Mouse (Mus musculus): Measurements from ENCODE around the gene Sos1.
"Not testable (repeated sequence)": the region's sequence is repeated elsewhere in the genome, so short reads cannot be mapped to it uniquely, and the experiment has no call there.

Gene Sos1

DNA sequence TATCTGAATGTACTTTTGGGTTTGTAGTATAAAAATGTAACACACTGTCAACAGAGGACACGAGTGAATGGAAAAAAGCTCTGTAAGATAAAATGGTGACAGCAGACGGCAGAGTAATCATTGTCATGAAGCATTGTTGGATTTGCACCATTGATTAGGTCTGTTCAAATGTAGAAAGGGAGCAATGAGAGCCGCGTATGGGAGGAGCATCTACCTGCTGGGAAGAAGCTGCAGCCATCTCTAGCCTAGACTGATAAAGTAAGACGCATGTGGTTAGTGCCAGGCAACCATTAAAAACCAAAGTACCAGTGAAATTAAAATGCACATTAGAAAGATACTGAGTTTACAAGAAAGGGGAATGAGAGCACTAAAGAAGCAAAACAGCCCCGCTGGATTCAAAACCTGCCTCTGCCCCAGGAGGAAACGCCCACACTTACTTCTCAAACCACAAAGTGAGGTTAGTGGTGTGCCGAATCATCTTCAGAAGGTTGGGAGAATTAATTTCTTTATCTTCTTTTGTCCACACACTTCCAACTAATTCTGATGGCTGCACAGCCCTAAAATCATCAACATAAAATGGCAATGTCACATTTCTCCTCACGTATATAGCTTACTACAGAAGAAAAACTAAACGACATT lies 61.6 kb downstream of the Sos1 start:
- DNase-seq (ENCODE audit: low spot score): no peak

DNA sequence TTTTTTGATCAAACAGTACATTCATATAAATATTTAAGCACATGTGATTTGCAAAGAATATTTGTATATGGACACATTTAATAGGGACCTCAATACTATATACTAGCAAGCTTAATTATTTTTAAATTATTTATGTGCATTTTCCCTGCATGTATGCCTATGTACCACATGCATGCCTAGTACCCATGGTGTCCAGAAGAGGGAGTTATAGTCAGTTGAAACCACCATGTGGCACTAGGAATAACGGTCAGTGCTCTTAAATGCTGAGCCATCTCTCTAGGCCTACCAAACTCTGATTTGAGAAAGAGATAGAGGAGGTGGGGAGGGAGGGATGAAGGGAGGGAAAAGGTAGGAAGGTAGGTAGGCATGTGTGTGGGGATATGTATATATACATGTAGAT lies 69.1 kb downstream of the Sos1 start:
- no peak for DNase-seq (ENCODE audit: low spot score)

DNA sequence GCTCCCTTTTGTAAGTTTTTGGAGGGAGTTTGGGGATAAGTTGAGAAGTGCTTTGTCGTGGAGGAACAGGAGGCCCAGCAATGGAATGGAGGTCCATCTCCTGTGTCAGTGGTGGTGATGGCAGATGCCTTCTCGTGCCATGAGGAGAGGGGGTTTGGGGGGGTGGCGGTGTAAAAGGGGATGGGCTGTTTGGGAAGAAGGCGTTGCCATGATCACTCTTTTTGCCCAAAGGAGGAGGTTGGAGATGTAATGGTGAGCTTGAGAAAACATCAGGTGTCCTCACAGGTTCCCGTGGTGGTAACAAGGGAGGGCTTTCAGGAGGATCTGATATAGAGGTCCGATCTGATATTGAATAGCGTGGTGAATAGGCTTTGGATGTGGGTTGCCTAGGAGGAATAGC lies 82.0 kb downstream of the Sos1 start:
- DNase-seq (ENCODE audit: low spot score): no peak

DNA sequence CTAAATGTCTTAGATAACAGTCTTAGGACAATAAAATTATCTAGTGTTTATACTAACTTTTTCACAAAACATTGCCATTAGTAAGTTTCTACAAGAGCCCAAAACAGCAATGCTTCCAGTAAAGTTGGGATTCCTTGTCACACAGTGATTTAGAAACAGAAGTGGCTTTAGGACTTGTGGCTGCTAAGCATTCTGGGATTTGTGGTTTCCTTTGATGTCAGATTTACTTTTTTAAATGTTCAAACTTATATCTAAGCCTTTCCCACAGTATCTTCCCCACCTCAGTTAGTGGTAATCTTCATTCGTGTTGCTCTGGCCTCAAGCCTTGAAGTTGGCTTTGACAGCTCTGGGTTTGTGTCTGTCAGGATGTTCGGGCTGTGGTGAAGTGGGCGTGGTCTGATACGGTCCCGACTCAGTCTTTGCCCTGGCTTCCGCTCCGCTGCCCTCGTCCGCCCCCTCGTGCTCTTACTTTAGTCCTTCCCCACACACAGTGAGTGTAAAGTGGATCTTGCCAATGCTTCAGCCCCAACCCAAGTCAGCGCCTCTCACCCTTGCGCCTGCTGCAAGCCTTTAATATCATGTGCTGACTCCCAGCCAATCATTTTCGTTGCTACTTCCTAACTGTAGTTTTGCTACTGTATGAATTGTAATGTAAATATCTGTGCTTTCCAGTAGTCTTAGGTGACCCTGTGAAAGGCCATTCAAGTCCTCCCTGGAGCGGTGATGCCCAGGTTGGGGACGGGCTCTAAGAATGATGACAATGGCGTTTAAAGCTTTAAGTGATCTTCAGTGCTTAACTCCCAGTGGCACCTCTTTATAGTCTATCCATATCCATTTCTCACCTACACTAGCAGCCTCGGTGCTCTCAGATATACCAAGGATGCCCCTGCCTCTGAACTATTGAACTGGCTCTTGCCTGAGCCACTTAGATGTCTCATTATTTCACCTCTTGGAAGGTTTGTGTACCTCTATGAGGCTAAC lies 88.5 kb downstream of the Sos1 start:
- DNase-seq (ENCODE audit: low spot score): peak; percentile 22

DNA sequence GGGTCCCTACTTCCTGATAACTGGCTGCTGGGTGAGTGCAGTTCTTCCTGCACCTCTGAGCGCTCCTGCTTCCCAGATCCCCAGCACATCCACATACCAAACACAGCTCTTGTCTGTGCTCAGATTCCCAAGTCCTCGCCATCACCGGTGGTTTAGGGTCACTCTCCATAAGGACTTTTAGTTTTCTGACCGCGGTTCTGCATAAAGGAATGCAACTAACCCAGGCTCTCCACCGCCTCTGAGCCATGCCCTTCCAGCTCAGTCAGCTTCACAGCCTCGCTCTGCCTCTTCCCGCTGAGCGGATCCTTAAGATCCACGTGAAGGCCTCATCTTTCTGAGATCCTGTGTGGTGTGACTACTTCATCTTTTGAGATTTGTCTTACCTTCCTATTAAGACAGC lies 90.2 kb downstream of the Sos1 start:
- DNase-seq (ENCODE audit: low spot score): no peak

DNA sequence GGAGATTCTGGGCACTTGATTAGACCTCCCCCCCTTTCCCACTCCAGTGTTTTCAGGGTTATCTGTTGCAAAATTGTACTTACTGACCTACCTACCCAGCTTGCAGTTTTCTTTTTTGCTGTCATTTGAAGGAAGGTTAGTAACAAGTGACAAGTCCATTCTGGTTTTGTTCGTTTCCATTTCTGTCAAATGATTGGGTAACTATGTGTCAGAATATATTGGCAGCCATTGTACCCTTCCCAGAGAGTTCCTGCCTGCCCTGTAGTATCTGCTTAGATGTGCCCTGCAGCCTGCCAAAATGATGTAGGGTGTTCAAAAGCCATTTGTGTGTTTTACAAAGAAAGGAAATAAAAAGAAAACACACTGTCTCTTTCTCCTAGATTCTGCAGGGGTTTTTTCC lies 94.6 kb downstream of the Sos1 start:
- no peak for DNase-seq (ENCODE audit: low spot score)

DNA sequence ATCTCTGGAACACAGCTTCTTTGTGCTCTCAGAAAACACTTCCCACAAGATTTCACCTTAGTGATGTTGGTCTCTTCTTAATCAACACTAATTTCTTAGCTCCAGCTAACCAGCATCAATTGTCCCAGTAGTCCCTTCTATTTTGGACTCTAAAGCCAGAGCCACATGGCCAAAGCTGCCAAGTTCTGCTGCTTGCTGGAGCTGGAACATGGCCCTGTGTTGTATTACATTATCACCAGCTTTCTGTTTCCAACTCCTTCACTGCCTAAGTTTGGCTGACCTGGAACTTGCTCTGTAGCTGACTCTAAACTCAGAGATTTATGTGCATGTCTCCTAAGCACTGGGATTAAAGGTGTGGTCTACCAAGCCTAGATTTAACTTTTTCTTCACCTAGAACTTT lies 101.9 kb downstream of the Sos1 start:
- not testable (repeated sequence) for DNase-seq (ENCODE audit: low spot score)

DNA sequence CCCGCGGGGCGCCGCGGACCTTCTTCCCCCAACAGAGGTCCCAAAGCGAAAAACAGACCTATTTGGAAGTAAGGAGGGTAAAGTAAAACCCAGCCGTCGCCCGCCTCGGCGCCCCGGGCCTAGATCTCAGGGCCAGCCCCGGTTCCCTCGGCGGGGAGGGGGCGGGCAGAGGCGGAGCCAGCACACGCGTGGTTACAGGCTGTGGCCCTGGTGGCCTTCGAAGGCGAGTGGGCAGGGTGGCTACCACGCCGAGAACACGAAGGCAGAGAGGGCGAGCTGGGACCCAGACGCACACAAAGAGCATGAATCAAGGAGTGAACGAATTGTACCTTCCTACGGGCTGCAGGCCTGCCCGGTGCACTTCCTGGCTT lies 106.5 kb downstream of the Sos1 start:
- DNase-seq (ENCODE audit: low spot score): no peak

DNA sequence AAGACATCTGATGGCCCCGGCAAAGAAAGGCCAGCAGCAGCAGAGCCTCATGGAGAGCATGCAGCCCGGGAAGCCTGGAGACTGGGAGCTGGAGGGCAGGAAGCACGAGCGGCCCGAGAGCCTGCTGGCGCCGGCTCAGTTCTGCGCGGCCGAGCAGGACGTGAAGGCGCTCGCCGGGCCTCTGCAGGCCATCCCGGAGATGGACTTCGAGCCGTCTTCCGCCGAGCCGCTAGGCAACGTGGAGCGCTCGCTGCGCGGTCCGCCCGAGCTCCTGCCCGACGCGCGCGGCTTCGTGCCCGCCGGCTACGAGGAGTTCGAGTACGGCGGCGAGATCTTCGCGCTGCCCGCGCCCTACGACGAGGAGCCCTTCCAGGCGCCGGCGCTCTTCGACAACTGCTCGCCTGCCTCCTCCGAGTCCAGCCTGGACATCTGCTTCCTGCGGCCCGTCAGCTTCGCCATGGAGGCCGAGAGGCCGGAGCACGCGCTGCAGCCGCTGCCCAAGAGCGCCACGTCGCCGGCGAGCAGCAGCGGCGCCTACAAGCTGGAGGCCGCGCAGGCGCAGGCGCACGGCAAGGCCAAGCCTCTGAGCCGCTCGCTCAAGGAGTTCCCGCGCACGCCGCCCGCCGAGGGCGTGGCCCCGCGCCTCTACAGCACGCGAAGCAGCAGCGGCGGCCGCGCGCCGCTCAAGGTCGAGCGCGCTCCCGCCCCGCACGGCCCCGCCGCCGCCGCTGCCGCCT lies 107.1 kb downstream of the Sos1 start, which contains the start of gene Gm10190:
Gene Gm10190 (minus strand): TSS at position 553 of the 737 bp plus-strand sequence.
- peak; percentile 74 for DNase-seq (ENCODE audit: low spot score)

DNA sequence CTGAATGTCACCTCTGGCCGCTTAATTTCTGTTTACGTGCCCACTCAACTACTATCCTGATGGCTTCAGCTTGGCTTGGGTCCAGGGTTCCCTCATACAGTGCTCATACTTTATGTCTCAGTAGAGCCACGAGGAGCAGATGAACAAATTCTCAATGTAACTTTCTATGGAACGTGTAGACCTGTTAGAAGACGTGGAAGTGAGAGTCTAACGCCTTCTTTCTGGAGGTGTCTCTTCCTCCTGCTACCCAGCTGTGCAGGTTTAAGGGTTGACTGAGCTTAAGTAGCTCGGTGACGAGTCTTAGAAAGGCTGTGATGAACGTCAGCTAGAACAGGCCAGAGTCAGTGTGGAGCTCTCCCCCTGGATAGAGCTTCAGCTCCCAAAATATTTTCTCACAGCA lies 111.6 kb downstream of the Sos1 start:
- DNase-seq (ENCODE audit: low spot score): no peak

DNA sequence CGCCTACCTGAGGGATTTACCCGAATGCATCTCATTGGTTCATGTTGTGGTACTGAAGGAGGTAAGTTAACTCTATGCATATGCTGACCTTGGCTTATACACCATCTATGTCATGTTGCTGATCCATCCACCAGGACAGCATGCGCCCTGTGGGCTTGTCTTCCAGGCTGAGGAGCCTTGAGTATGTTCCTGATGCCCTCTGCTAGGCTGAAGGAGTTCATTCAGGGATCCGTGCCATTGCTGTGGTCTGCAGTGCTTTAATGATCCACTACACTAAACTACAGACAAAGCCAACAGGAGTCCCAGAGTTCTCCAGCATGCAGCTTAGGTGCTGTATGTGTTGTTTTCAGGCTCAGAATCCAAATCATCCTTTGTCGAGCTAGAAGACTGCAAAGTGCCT lies 113.0 kb downstream of the Sos1 start:
- DNase-seq (ENCODE audit: low spot score): no peak

DNA sequence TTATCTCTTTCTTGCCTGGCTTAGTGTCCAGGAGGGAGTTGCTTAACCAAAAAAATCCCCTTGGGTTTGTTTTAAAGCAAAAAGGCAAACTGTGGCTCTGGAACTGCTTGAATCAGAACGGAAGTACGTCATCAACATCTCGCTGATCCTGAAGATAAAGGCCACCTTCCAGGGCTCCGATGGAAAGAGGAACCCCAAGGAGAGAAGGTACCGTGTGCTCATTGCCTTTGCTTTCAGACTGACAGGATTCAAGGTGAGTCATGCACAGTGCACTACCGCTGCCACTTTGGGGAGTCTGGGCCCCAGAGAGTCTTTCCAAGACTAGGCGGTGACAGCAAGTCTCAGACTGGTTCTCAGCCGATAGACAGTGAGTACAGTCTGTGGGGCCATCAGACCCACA lies 120.0 kb downstream of the Sos1 start:
- no peak for DNase-seq (ENCODE audit: low spot score)

DNA sequence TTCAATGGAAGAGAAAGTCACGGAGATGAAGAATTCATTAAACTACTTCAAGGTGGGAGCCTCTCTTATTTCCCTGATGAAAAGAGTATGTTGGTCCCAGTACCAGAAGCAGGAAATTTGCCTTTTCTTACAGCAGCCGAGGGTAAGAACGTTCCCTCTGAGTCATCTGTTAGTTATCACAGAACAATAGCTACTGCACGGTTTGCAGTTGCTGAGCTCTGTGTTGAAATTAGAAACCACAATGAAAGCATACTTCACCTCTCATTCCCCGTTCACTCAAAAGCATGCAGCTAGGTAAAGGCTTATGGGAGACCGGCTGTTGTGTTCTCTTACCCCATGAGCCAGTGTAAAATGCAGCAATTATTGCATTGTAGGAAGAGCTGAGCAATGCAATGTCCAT lies 133.0 kb downstream of the Sos1 start:
- no peak for DNase-seq (ENCODE audit: low spot score)

DNA sequence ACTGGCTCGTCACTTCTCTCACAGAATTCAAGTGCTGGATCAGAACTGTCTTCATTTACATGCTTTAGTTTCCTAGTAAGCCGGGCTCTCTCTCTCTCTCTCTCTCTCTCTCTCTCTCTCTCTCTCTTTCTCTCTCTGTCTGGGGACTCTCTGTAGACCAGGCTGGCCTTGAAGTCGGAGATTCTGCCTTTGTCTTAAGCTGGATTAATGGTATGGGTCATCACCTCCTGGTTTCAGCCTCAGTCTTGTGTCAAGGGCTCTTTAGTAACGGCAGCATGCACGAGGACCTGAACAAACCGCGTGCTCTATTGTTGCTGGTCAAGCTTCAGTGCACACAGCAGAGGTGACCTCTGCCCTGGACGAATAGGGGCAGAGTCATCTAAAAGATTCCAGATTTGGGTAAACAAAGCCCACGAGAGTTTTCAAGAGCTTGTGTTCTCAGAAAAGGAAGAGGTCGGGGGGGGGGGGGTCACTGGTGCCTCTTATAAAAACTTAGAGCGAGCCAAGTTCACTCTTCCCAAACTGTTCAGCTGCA lies 133.6 kb downstream of the Sos1 start:
- DNase-seq (ENCODE audit: low spot score): no peak

DNA sequence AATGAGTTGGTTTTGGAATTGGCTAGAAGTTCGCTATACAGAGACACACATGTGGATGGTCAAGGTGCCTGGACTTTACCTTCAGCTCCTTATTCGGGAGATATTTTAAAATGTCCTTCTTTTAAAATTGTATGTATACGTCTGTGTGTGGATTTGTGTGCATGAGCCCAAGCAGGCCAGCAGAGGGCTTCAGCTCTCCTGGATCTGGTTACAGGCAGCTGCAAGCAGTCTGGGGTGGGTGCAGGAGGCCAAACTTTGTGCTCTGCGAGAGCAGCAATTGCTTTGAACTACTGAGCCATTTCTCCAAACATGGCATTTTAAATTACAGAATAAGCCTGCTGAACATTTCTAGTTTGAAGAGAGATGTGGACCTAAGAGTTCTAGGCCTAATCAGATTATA lies 135.0 kb downstream of the Sos1 start:
- no peak for DNase-seq (ENCODE audit: low spot score)

Measured in ovary, postnatal 14 days (tissue).